Mouse (Mus musculus) NIH3T3 (cell line): ENCODE data around the gene Eaf1.
"Not testable (repeated sequence)": the region's sequence is repeated elsewhere in the genome, so short reads cannot be mapped to it uniquely, and the experiment has no call there.

Experiments
- DNase-seq: peaks from one replicate; pipeline ENCODE4 v3.0.0-alpha.2; 2012; ENCODE audit warnings: low read depth

The Eaf1 gene

DNA sequence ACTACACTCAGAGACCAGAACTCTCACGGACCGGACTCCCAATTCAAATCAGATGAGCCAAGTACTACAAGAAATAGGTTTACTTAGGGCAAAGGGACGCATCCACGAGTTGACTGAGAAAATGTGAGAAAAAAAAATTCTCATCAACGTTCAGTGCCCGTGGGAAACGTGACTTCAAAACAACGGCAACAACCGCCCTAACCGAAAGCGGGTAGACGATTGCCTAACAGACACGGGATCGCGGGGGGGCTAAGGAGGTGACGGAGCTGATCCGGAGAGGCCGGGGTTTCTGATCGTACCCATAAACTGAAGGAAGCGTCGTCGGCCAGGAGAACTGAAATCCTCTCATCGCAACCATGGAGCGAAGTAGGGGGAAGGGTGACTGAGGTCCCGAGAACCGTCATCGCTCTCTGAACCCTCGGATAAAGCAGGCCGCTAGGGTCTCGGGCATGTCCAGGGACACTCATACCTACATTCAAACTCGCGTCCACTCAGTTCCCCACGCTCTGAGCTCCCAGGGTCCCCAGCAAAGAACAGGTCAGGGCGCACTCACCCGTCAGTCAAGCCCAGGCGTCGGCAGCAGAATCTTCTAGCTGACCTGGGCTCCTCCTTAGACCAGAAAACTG, at the start of gene Eaf1:
TSS of gene Eaf1 (plus strand) at position 51 of the 626 bp plus-strand sequence.
- peak; percentile 64 for DNase-seq

GRCm38 (mm10) chr14:31448994-31449393, 45.2 kb upstream of the Eaf1 start:
- no peak for DNase-seq

DNA sequence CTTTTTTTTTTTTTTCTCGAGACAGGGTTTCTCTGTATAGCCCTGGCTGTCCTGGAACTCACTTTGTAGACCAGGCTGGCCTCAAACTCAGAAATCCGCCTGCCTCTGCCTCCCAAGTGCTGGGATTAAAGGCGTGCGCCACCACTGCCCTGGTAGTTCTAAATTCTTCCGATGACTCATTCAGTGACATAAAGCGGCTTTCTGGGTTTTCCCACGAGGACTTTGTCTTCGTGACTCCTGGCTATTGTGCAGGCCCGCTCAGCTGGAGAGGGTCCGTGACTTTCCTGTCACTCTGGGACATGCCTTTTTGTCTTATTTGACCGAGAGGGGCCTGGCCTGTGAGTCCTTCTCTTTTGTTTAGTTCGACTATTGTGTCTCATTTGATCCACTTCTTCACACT, 40.3 kb upstream of the Eaf1 start:
- DNase-seq = not testable (repeated sequence)

GRCm38 (mm10) chr14:31454849-31455566, 39.2 kb upstream of the Eaf1 start:
- DNase-seq = no peak

DNA sequence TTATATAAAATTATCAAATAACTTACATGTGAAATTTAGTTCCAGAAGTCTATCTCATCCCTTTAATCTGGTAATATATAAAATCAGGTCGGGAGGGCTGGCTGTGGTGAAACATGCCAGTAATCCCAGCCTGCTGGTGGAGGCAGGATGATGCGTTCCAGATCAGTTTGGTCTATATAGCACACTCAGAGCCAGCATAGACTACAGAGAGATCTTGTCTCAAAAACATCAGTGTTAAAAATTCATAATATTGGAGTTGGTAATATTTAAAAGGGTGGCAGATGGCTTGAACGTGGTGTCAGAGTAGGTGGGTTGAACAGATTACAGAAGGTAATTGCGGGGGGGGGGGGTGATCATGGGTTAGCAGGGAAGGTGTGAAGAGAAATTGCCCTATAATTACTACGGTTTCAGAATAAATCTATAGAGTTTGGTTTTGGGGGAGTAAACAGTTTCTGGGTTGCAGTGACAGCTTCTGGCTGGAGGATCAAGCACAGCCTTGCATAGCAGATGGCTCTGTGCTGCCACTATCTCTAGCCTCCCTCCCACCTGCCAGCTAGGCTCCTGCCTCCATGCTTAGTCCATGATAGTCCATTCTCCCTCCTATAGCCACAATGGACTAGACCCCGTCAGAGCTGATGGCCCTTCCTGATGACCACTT, 38.0 kb upstream of the Eaf1 start:
- DNase-seq = no peak

DNA sequence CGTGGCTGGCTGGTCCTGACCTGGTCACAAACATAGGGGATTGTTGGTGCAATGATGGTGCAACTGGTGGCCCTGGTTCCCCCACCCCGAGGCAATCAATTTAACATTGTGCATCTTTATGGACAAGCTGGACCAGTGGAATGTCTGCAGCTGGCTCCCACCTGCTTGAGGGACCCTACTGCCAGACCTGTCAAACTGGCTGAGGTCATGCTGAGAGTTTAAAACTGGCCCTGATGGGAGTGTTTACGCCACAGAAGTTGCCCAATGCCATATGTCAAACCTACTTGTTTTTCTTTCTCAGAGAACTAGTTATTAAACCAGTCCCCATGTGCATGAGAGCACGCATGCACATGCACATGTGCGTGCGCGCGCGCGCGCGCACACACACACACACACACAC, 36.2 kb upstream of the Eaf1 start:
- DNase-seq = peak; percentile 44

- not testable (repeated sequence) for DNase-seq
Observed at GRCm38 (mm10) chr14:31462226-31462625, 32.0 kb upstream of the Eaf1 start.

DNA sequence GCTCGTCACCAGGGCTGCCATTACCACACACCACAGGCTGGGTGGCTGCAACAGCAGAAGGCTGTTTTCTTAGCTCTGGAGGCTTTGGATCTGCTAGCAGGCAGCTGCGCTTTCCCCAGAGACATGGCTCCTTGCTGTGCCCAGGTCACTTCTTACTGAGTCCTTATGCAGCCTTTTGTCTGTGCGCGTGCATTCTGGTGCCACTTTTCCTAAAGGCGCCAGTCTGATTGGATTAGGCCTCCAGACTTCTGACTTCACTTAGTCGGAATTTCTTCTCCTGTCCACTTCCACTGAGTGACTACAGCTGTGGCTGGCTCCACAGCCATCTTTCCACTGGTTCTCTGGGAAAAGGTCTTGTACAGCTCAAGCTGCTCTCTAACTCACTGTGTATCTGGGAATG, 31.3 kb upstream of the Eaf1 start:
- DNase-seq = no peak

DNA sequence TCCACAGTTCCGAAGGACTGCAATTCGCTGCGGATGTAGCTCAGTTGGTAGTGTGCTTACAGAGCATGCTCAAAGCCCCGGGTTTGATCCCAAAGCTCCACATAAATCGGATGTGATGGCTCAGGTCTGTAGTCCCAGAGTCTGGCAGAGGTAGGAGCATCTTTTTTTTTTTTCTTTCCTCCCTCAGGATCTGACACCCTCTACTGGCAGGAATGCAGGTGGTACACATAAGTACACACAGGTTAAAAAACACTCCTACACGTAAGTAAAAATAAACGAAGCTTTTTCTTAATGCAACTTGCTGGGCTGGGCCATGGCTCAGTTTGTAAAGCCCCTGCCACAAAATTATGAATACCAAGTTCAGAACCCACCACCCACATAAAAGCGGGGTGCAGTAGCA, 30.0 kb upstream of the Eaf1 start:
- DNase-seq = peak; percentile 56

DNA sequence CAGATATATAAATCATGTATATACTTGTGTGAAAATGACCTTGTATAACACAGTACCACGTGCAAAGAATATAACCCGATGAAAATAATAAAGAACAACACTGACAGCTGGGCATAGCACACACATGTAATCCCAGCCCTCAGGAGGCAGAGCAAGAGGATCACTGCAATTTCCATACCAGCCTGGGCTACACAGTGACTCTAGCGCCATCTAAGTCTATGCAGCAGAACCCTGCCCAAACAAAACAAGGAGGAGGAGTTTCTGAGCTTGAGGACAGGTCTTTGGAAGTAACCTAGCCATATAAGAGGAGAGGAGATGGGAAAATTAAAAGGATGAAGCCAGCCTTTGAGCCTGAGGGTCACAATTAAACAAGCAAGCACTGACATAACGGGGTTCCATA, 24.5 kb upstream of the Eaf1 start:
- DNase-seq = no peak

DNA sequence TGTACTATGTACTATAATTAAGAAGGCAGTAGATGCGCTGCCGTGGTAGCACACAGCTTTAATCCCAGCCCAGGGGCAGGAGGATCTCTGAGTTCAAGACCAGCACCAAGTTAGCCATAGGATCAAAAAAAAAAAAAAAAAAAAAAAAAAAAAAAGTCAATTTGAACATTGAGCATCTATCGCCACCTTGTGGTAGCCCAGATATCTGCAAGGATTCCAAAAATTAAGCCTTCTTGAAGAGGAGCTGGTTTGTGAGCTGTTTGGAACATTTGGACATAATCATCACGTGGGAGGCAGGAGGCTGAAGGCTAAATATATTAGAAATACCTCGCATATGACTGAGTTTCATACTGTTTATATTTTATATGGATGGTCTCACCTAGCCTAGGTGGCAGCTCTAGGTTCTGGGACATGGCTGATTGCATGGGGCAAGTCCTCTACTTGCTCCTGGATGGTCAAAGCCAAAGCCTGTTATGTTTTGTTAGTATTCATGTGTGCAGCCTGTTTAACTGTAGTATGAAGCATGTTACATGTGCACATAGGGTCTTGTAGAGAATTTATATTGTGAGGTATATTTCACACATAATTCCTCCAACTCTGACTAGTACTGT, 21.6 kb upstream of the Eaf1 start:
- DNase-seq = peak; percentile 84

GRCm38 (mm10) chr14:31473297-31473696, 20.9 kb upstream of the Eaf1 start:
- no peak for DNase-seq

- DNase-seq = no peak
Observed at GRCm38 (mm10) chr14:31482417-31482816, 11.8 kb upstream of the Eaf1 start.

- DNase-seq = no peak
Observed at GRCm38 (mm10) chr14:31486465-31486864, 7.7 kb upstream of the Eaf1 start.

DNA sequence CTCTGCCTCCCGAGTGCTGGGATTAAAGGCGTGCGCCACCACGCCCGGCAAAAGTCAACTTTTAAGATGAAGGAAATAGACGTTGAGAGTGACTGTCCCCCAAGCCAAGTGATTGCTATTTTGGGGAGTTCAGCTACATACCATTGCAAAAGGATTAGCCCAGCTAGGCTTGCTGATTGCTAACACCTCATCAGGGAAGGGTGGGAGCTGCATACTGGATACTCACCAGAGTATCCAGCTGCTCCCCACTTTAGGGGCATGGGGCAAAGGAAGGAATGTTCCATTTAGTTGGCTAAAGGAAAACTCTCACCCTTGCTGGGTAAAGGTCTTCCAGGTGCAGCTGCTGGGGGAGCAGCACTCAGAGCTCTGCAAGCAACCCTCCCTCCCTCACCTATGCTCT, 6.1 kb upstream of the Eaf1 start:
- no peak for DNase-seq

DNA sequence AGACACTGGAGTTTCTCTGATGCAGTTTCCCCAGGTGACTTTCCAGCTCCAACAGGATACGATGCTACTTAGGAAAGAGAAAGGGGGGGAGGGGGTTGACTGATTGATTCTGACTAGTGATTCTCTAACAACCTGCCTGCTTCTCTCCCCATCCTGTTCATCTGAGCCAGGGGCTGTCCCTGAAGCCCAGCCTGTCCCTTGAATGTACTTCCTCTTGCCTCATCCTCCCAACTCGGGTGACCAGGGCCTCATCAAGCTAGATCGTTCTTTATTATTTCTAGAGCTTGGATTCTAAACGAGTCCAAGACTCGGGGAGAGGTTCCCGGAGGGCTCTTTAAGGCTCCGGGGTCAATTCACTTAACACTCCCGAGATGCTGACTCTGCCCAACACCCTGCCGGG, 298 bp upstream of the Eaf1 start:
- DNase-seq = no peak

- DNase-seq = peak; percentile 92
Observed at GRCm38 (mm10) chr14:31494975-31495455, 816 bp downstream of the Eaf1 start, which contains the start of gene Mettl6. Gene Mettl6, minus strand, starts transcription at chr14:31495040.

- peak; percentile 13 for DNase-seq
Observed at GRCm38 (mm10) chr14:31495538-31495937, 1.3 kb downstream of the Eaf1 start.

GRCm38 (mm10) chr14:31496241-31496646, 2.0 kb downstream of the Eaf1 start:
- DNase-seq = peak; percentile 53

DNA sequence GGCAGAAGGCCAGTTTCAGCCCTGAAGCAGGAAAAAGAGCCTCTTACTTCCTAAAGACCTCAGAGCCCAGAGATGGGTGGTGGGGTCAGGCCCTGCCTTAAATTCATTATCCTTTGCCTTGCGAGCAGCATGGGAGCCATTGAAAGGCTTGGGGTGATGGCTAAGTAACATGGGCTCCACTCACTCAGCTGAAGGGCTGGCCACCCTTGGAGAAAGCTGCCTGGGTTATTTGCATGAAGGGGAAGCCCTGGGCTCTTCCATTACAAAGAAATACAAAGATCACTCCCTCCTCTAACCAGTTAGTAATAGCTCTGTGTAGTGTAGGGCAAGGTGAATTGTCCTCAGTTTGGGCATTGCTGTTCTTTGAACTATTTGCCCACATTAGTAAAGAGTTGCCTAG, 5.3 kb downstream of the Eaf1 start:
- no peak for DNase-seq

GRCm38 (mm10) chr14:31503406-31503805, 9.2 kb downstream of the Eaf1 start:
- no peak for DNase-seq

GRCm38 (mm10) chr14:31506456-31506855, 12.3 kb downstream of the Eaf1 start:
- no peak for DNase-seq

- DNase-seq = peak; percentile 64
Observed at GRCm38 (mm10) chr14:31509911-31510310, 15.7 kb downstream of the Eaf1 start.
